Mouse (Mus musculus) midbrain, embryonic 15.5 days (tissue): ENCODE results near the gene Clic5. TPM values are rescaled to one million over a fixed set of nuclear protein-coding genes. Genes with fewer than 3 reads are reported as not detected.

ENCODE experiments used
- ATAC-seq: fragments of 200-750 bp; cut with Nextera tagmentation; replicated peaks from 2 replicates; pipeline ENCODE4 v1.8.0; 2017; ENCODE audit warnings: moderate TSS enrichment
- H3K27ac ChIP-seq: fragments of 300-500 bp; sonication (generic); 2 replicates; pipeline ENCODE4 v1.5.1; 2015; ENCODE audit warnings: mild to moderate bottlenecking, inconsistent platforms
- H3K27me3 ChIP-seq: fragments of 300-500 bp; sonication (generic); replicated peaks from 2 replicates; pipeline ENCODE4 v1.6.1; 2015; ENCODE audit warnings: inconsistent platforms
- H3K36me3 ChIP-seq: fragments of 300-500 bp; sonication (generic); replicated peaks from 2 replicates; pipeline ENCODE4 v1.6.1; 2015; ENCODE audit warnings: inconsistent platforms
- H3K4me1 ChIP-seq: fragments of 300-500 bp; sonication (generic); 2 replicates; pipeline ENCODE4 v1.6.1; 2015; ENCODE audit warnings: inconsistent platforms
- H3K4me2 ChIP-seq: fragments of 300-500 bp; sonication (generic); 2 replicates; pipeline ENCODE4 v1.6.1; 2015; ENCODE audit warnings: inconsistent platforms, mild to moderate bottlenecking, moderate library complexity
- H3K4me3 ChIP-seq: fragments of 300-500 bp; sonication (generic); 2 replicates; pipeline ENCODE4 v1.5.1; 2015; ENCODE audit warnings: mild to moderate bottlenecking, inconsistent platforms
- H3K9ac ChIP-seq: fragments of 300-500 bp; sonication (generic); 2 replicates; pipeline ENCODE4 v1.6.1; 2015; ENCODE audit warnings: mild to moderate bottlenecking, inconsistent platforms
- H3K9me3 ChIP-seq: fragments of 300-500 bp; sonication (generic); 2 replicates; pipeline ENCODE4 v1.6.1; 2016; ENCODE audit warnings: inconsistent platforms
- whole genome bisulfite sequencing: fragments of 180-500 bp; shearing (Covaris S2); methylation state at CpG from one replicate; pipeline ENCODE4 v1.1.7; 2015; ENCODE audit warnings: mixed read lengths; 5-methylcytosine and 5-hydroxymethylcytosine counted together
- polyA plus RNA-seq: library from polyadenylated mRNA; unstranded; fragments of >200 nt; fragmentation: Nextera tagmentation; extraction: Ambion mirVana; gene quantifications from 2 replicates; pipeline ENCODE4 v1.2.1, GENCODE M21; 2015

The Clic5 gene
- polyA plus RNA-seq, 1 experiment from 2014 or later = 0.44 TPM

GRCm38 (mm10) chr17:44300236-44300635 is 111.9 kb downstream of the Clic5 start:
- no peaks in the 10 kb centered on the region for H3K27me3 ChIP-seq
- H3K9ac ChIP-seq = no peak overlapping the region
- H3K36me3 ChIP-seq = no peaks in the 10 kb centered on the region
- WGBS = 28% methylated on average over 5 of the region's 5 CpGs
- ATAC-seq = no peak
- peaks cover 6% of the 10 kb centered on the region; the same call in 1 of the 2 replicates for H3K4me1 ChIP-seq
- H3K4me3 ChIP-seq = no peak overlapping the region
- H3K9me3 ChIP-seq = no peaks in the 10 kb centered on the region
- H3K4me2 ChIP-seq = no peak overlapping the region
- H3K27ac ChIP-seq = no peak overlapping the region

- Histone ChIP-seq H3K4me1 (peaks cover 6% of the 10 kb centered on the region; the same call in 1 of the 2 replicates), H3K9me3 (no peaks in the 10 kb centered on the region), H3K9ac (no peak overlapping the region), H3K36me3 (no peaks in the 10 kb centered on the region), H3K27me3 (no peaks in the 10 kb centered on the region), H3K4me2 (no peak overlapping the region), H3K4me3 (no peak overlapping the region), H3K27ac (no peak overlapping the region)
- WGBS = 45% methylated on average over 4 of the region's 4 CpGs
- ATAC-seq = no peak
Measured at GRCm38 (mm10) chr17:44300723-44301122, 112.3 kb downstream of the Clic5 start.

GRCm38 (mm10) chr17:44301224-44301811 is 112.9 kb downstream of the Clic5 start:
- no peak overlapping the region for H3K9ac ChIP-seq
- H3K4me1 ChIP-seq = peaks cover 6% of the 10 kb centered on the region; the same call in 1 of the 2 replicates
- H3K36me3 ChIP-seq = no peaks in the 10 kb centered on the region
- H3K27ac ChIP-seq = no peak overlapping the region
- no peaks in the 10 kb centered on the region for H3K27me3 ChIP-seq
- no peak overlapping the region for H3K4me2 ChIP-seq
- no peak for ATAC-seq
- H3K4me3 ChIP-seq = no peak overlapping the region
- WGBS = 90% methylated on average over 17 of the region's 17 CpGs
- H3K9me3 ChIP-seq = no peaks in the 10 kb centered on the region

- Histone ChIP-seq H3K36me3 (no peaks in the 10 kb centered on the region), H3K9ac (no peak overlapping the region), H3K4me2 (no peak overlapping the region), H3K27ac (no peak overlapping the region), H3K9me3 (no peaks in the 10 kb centered on the region), H3K4me3 (no peak overlapping the region), H3K27me3 (no peaks in the 10 kb centered on the region), H3K4me1 (peaks cover 6% of the 10 kb centered on the region; the same call in 1 of the 2 replicates)
- ATAC-seq = no peak
- 92% methylated on average over 1 of the region's 1 CpGs for WGBS
Measured at GRCm38 (mm10) chr17:44304076-44304475, 115.7 kb downstream of the Clic5 start.

GRCm38 (mm10) chr17:44309914-44310622 is 121.7 kb downstream of the Clic5 start:
- Histone ChIP-seq H3K9ac (no peak overlapping the region), H3K4me2 (no peak overlapping the region), H3K27me3 (no peaks in the 10 kb centered on the region), H3K9me3 (no peaks in the 10 kb centered on the region), H3K27ac (no peak overlapping the region), H3K4me1 (no peaks in the 10 kb centered on the region), H3K36me3 (no peaks in the 10 kb centered on the region), H3K4me3 (no peak overlapping the region)
- ATAC-seq = no peak
- 83% methylated on average over 10 of the region's 10 CpGs for WGBS

GRCm38 (mm10) chr17:44325314-44325713 is 136.9 kb downstream of the Clic5 start:
- Histone ChIP-seq H3K4me3 (no peak overlapping the region), H3K9ac (no peak overlapping the region), H3K36me3 (no peaks in the 10 kb centered on the region), H3K27ac (no peak overlapping the region), H3K4me2 (no peak overlapping the region), H3K4me1 (peaks cover 7% of the 10 kb centered on the region; the same call in 1 of the 2 replicates), H3K27me3 (no peaks in the 10 kb centered on the region), H3K9me3 (no peaks in the 10 kb centered on the region)
- no peak for ATAC-seq
- 85% methylated on average over 10 of the region's 10 CpGs for WGBS

- Histone ChIP-seq H3K9ac (no peak overlapping the region), H3K4me1 (no peaks in the 10 kb centered on the region), H3K36me3 (no peaks in the 10 kb centered on the region), H3K4me3 (no peak overlapping the region), H3K27me3 (no peaks in the 10 kb centered on the region), H3K4me2 (no peak overlapping the region), H3K9me3 (no peaks in the 10 kb centered on the region), H3K27ac (no peak overlapping the region)
- WGBS = 60% methylated on average over 10 of the region's 10 CpGs
- ATAC-seq = 0 out of 2 replicates have a peak, but pooled peaks have one; percentile 39
Measured at GRCm38 (mm10) chr17:44327279-44328146, 139.1 kb downstream of the Clic5 start.

- WGBS = 81% methylated on average over 5 of the region's 5 CpGs
- Histone ChIP-seq H3K27ac (no peak overlapping the region), H3K9ac (no peak overlapping the region), H3K4me2 (no peak overlapping the region), H3K4me1 (no peaks in the 10 kb centered on the region), H3K36me3 (no peaks in the 10 kb centered on the region), H3K4me3 (no peak overlapping the region), H3K27me3 (no peaks in the 10 kb centered on the region), H3K9me3 (no peaks in the 10 kb centered on the region)
- no peak for ATAC-seq
Measured at GRCm38 (mm10) chr17:44328147-44328482, 139.7 kb downstream of the Clic5 start.

Other genes starting within 250 kb of the Clic5 start
- gene Enpp5, start 109.8 kb upstream of the Clic5 start, polyA plus RNA-seq = 112 and 121 TPM in 2 replicates
- 5.9 and 6.6 TPM in 2 replicates for gene Enpp4, start 82.8 kb upstream of the Clic5 start, polyA plus RNA-seq